Mouse (Mus musculus): ENCODE measurements around the gene Slc25a44. TPM values are rescaled to one million over a fixed set of nuclear protein-coding genes. Genes with fewer than 3 reads are reported as not detected.

Slc25a44 gene
- polyA plus RNA-seq, 1 experiment from 2014 or later, result 22.1 TPM

- H3K27me3 ChIP-seq (ENCODE audit: control insufficient read depth, insufficient read depth, low read length), result no peaks in the 10 kb centered on the region
Observed at GRCm38 (mm10) chr3:88411681-88412080, 13.3 kb downstream of the Slc25a44 start.

GRCm38 (mm10) chr3:88410645-88411031 is 14.3 kb downstream of the Slc25a44 start:
- no peak for DNase-seq (ENCODE audit: low spot score)
- H3K9me3 ChIP-seq (ENCODE audit: control insufficient read depth, low read length), result no peaks in the 10 kb centered on the region
- no peaks in the 10 kb centered on the region for H3K27me3 ChIP-seq (ENCODE audit: control insufficient read depth, insufficient read depth, low read length)
- peak overlapping the region; percentile 90; the same call in 1 of the 2 replicates for H3K9ac ChIP-seq (ENCODE audit: low read depth, low read length)
- peak overlapping the region; percentile 65; the same call in 1 of the 2 replicates for H3K4me3 ChIP-seq (ENCODE audit: low read depth, low read length)
- no peaks in the 10 kb centered on the region; the same call in none of the 2 replicates for H3K36me3 ChIP-seq (ENCODE audit: control insufficient read depth, insufficient read depth, low read length)
- ATAC-seq (ENCODE audit: low FRiP score), result no peak
- no peak overlapping the region for H3K27ac ChIP-seq (ENCODE audit: low read depth, low read length)
- peaks cover 2% of the 10 kb centered on the region for H3K4me1 ChIP-seq (replicated peaks; ENCODE audit: control insufficient read depth, insufficient read depth, low read length)
- H3K4me2 ChIP-seq (replicated peaks; ENCODE audit: low read depth, low read length), result peak overlapping the region; percentile 74
- WGBS, result 27% methylated on average over 7 of the region's 7 CpGs

More at GRCm38 (mm10) chr3:88411681-88412080, 13.3 kb downstream of the Slc25a44 start:
- WGBS, result 90% methylated on average over 4 of the region's 4 CpGs
- Histone ChIP-seq H3K27ac (ENCODE audit: low read depth, low read length) (no peak overlapping the region), H3K4me1 (replicated peaks; ENCODE audit: control insufficient read depth, insufficient read depth, low read length) (peaks cover 2% of the 10 kb centered on the region), H3K4me2 (replicated peaks; ENCODE audit: low read depth, low read length) (no peak overlapping the region), H3K9me3 (ENCODE audit: control insufficient read depth, low read length) (no peaks in the 10 kb centered on the region), H3K36me3 (ENCODE audit: control insufficient read depth, insufficient read depth, low read length) (peaks cover 1% of the 10 kb centered on the region), H3K9ac (ENCODE audit: low read depth, low read length) (no peak overlapping the region), H3K4me3 (ENCODE audit: low read depth, low read length) (no peak overlapping the region)
- no peak for ATAC-seq (ENCODE audit: low FRiP score)
- no peak for DNase-seq (ENCODE audit: low spot score)

GRCm38 (mm10) chr3:88409741-88410644 is 14.9 kb downstream of the Slc25a44 start, which contains the start of gene Pmf1:
TSS of gene Pmf1 (minus strand) at chr3:88410331.
- no peaks in the 10 kb centered on the region for H3K27me3 ChIP-seq (ENCODE audit: control insufficient read depth, insufficient read depth, low read length)
- H3K9ac ChIP-seq (ENCODE audit: low read depth, low read length), result peak within 1 kb of the TSS; percentile 90
- no peaks in the 10 kb centered on the region; the same call in none of the 2 replicates for H3K36me3 ChIP-seq (ENCODE audit: control insufficient read depth, insufficient read depth, low read length)
- H3K4me1 ChIP-seq (replicated peaks; ENCODE audit: control insufficient read depth, insufficient read depth, low read length), result peaks cover 2% of the 10 kb centered on the region
- H3K9me3 ChIP-seq (ENCODE audit: control insufficient read depth, low read length), result no peaks in the 10 kb centered on the region
- H3K4me3 ChIP-seq (ENCODE audit: low read depth, low read length), result peak within 1 kb of the TSS; percentile 65
- peak within 1 kb of the TSS; percentile 74 for H3K4me2 ChIP-seq (replicated peaks; ENCODE audit: low read depth, low read length)
- peak; percentile 89 for DNase-seq (ENCODE audit: low spot score)
- under 1% methylated on average over 54 of the region's 54 CpGs for WGBS
- ATAC-seq (ENCODE audit: low FRiP score), result peak; percentile 94
- H3K27ac ChIP-seq (ENCODE audit: low read depth, low read length), result peak within 1 kb of the TSS; percentile 82

- Histone ChIP-seq H3K27me3 (ENCODE audit: control insufficient read depth, insufficient read depth, low read length) (no peaks in the 10 kb centered on the region), H3K36me3 (ENCODE audit: control insufficient read depth, insufficient read depth, low read length) (peaks cover under 1% of the 10 kb centered on the region), H3K4me1 (replicated peaks; ENCODE audit: control insufficient read depth, insufficient read depth, low read length) (peaks cover 2% of the 10 kb centered on the region), H3K4me3 (ENCODE audit: low read depth, low read length) (peak overlapping the region; percentile 65), H3K9me3 (ENCODE audit: control insufficient read depth, low read length) (no peaks in the 10 kb centered on the region), H3K9ac (ENCODE audit: low read depth, low read length) (peak overlapping the region; percentile 90; the same call in 1 of the 2 replicates), H3K27ac (ENCODE audit: low read depth, low read length) (no peak overlapping the region), H3K4me2 (replicated peaks; ENCODE audit: low read depth, low read length) (peak overlapping the region; percentile 74)
- ATAC-seq (ENCODE audit: low FRiP score) (no peak), DNase-seq (ENCODE audit: low spot score) (no peak)
- WGBS, result 61% methylated on average over 5 of the region's 5 CpGs
Observed at GRCm38 (mm10) chr3:88408953-88409352, 16.0 kb downstream of the Slc25a44 start.

GRCm38 (mm10) chr3:88407529-88407928 is 17.4 kb downstream of the Slc25a44 start:
- ATAC-seq (ENCODE audit: low FRiP score) (no peak), DNase-seq (ENCODE audit: low spot score) (no peak)
- H3K27ac ChIP-seq (ENCODE audit: low read depth, low read length), result no peak overlapping the region
- no peak overlapping the region for H3K4me3 ChIP-seq (ENCODE audit: low read depth, low read length)
- H3K27me3 ChIP-seq (ENCODE audit: control insufficient read depth, insufficient read depth, low read length), result no peaks in the 10 kb centered on the region
- no peak overlapping the region for H3K4me2 ChIP-seq (replicated peaks; ENCODE audit: low read depth, low read length)
- H3K36me3 ChIP-seq (ENCODE audit: control insufficient read depth, insufficient read depth, low read length), result peaks cover 2% of the 10 kb centered on the region; the same call in 1 of the 2 replicates
- peaks cover 2% of the 10 kb centered on the region for H3K4me1 ChIP-seq (replicated peaks; ENCODE audit: control insufficient read depth, insufficient read depth, low read length)
- H3K9me3 ChIP-seq (ENCODE audit: control insufficient read depth, low read length), result no peaks in the 10 kb centered on the region
- no peak overlapping the region for H3K9ac ChIP-seq (ENCODE audit: low read depth, low read length)
- 62% methylated on average over 7 of the region's 7 CpGs for WGBS

- no peak; the same call in 1 of the 2 replicates for ATAC-seq (ENCODE audit: low FRiP score)
- DNase-seq (ENCODE audit: low spot score), result peak; percentile 85
- WGBS, result 0% methylated on average over 2 of the region's 2 CpGs
Observed at GRCm38 (mm10) chr3:88407090-88407489, 17.8 kb downstream of the Slc25a44 start.

GRCm38 (mm10) chr3:88403522-88404230 is 21.3 kb downstream of the Slc25a44 start:
- no peak for ATAC-seq (ENCODE audit: low FRiP score)
- WGBS, result 94% methylated on average over 10 of the region's 10 CpGs
- H3K9me3 ChIP-seq (ENCODE audit: control insufficient read depth, low read length), result no peaks in the 10 kb centered on the region
- no peak overlapping the region for H3K4me3 ChIP-seq (ENCODE audit: low read depth, low read length)
- H3K9ac ChIP-seq (ENCODE audit: low read depth, low read length), result no peak overlapping the region
- H3K27ac ChIP-seq (ENCODE audit: low read depth, low read length), result no peak overlapping the region
- H3K36me3 ChIP-seq (ENCODE audit: control insufficient read depth, insufficient read depth, low read length), result 0 out of 2 replicates have a peak, but pooled peaks cover 2% of the 10 kb centered on the region
- peaks cover 1% of the 10 kb centered on the region; the same call in 1 of the 2 replicates for H3K4me1 ChIP-seq (replicated peaks; ENCODE audit: control insufficient read depth, insufficient read depth, low read length)
- DNase-seq (ENCODE audit: low spot score), result no peak
- H3K4me2 ChIP-seq (replicated peaks; ENCODE audit: low read depth, low read length), result no peak overlapping the region
- H3K27me3 ChIP-seq (ENCODE audit: control insufficient read depth, insufficient read depth, low read length), result no peaks in the 10 kb centered on the region

More at GRCm38 (mm10) chr3:88407090-88407489, 17.8 kb downstream of the Slc25a44 start:
- no peaks in the 10 kb centered on the region for H3K9me3 ChIP-seq (ENCODE audit: control insufficient read depth, low read length)
- no peak overlapping the region for H3K4me3 ChIP-seq (ENCODE audit: low read depth, low read length)
- H3K4me2 ChIP-seq (replicated peaks; ENCODE audit: low read depth, low read length), result no peak overlapping the region
- no peak overlapping the region for H3K27ac ChIP-seq (ENCODE audit: low read depth, low read length)
- peaks cover 2% of the 10 kb centered on the region for H3K4me1 ChIP-seq (replicated peaks; ENCODE audit: control insufficient read depth, insufficient read depth, low read length)
- H3K36me3 ChIP-seq (ENCODE audit: control insufficient read depth, insufficient read depth, low read length), result 0 out of 2 replicates have a peak, but pooled peaks cover 2% of the 10 kb centered on the region
- no peak overlapping the region for H3K9ac ChIP-seq (ENCODE audit: low read depth, low read length)
- H3K27me3 ChIP-seq (ENCODE audit: control insufficient read depth, insufficient read depth, low read length), result no peaks in the 10 kb centered on the region

- no peak for ATAC-seq (ENCODE audit: low FRiP score)
- H3K27ac ChIP-seq (ENCODE audit: low read depth, low read length), result no peak overlapping the region
- H3K4me1 ChIP-seq (replicated peaks; ENCODE audit: control insufficient read depth, insufficient read depth, low read length), result no peaks in the 10 kb centered on the region
- no peaks in the 10 kb centered on the region for H3K9me3 ChIP-seq (ENCODE audit: control insufficient read depth, low read length)
- WGBS, result 67% methylated on average over 2 of the region's 2 CpGs
- no peaks in the 10 kb centered on the region for H3K36me3 ChIP-seq (ENCODE audit: control insufficient read depth, insufficient read depth, low read length)
- DNase-seq (ENCODE audit: low spot score), result no peak
- H3K27me3 ChIP-seq (ENCODE audit: control insufficient read depth, insufficient read depth, low read length), result no peaks in the 10 kb centered on the region
- no peak overlapping the region for H3K4me3 ChIP-seq (ENCODE audit: low read depth, low read length)
- no peak overlapping the region for H3K4me2 ChIP-seq (replicated peaks; ENCODE audit: low read depth, low read length)
- H3K9ac ChIP-seq (ENCODE audit: low read depth, low read length), result no peak overlapping the region
Observed at GRCm38 (mm10) chr3:88398666-88399065, 26.3 kb downstream of the Slc25a44 start.

Data from hindbrain, embryonic 11.5 days (tissue).